Mouse (Mus musculus): ENCODE results near the gene Tnpo3. TPM values are rescaled to one million over a fixed set of nuclear protein-coding genes. Genes with fewer than 3 reads are reported as not detected.

Tnpo3 gene
- total and polyA plus RNA-seq, 3 experiments: 60.5 to 140 (median 76.0) TPM

- Histone ChIP-seq H3K4me3 (replicated peaks in 1 of 3; ENCODE audit: low read depth in 2 of 3, low read length in 2 of 3, poor library complexity in 1 of 3) (no peak overlapping the region), H3K9ac (ENCODE audit: insufficient read depth, low read depth) (no peak overlapping the region), H3K4me1 (ENCODE audit: control insufficient read depth in 1 of 2, insufficient read depth in 2 of 2) (peaks cover 2 to 28% of the 10 kb centered on the region in 2 experiments), H3K9me3 (replicated peaks; ENCODE audit: low read length) (peaks cover 6% of the 10 kb centered on the region), H3K79me2 (replicated peaks; ENCODE audit: control insufficient read depth, extremely low read depth, insufficient read depth, poor library complexity, severe bottlenecking) (no peaks in the 10 kb centered on the region), H3K27me3 (replicated peaks) (no peaks in the 10 kb centered on the region), H3K27ac (ENCODE audit: insufficient read depth, low read depth) (no peak overlapping the region), H3K4me2 (ENCODE audit: insufficient read depth, low read depth, poor library complexity, severe bottlenecking) (no peak overlapping the region), H3K36me3 (replicated peaks in 1 of 2; ENCODE audit: control insufficient read depth in 1 of 2, insufficient read depth in 1 of 2, low read length in 1 of 2) (no peaks in the 10 kb centered on the region)
- DNase-seq (ENCODE audit: extremely low read depth): no peak
- dilution Hi-C loops (cut with MboI; ENCODE audit: extremely low pct_ligation_motif_present, extremely low pct_unique_long_range_greater_than_20kb, low sequenced_read_pairs) (no loop called here), in situ Hi-C loops (cut with MboI; ENCODE audit: low pct_ligation_motif_present, low pct_unique_long_range_greater_than_20kb, low sequenced_read_pairs) (loop anchor here (25.0 kb wide), 1 partner anchor 252 kb away; the partner anchor contains the start of genes Ccdc136 and Opn1sw)
- TF ChIP-seq PAX5 (IDR thresholded peaks at IDR 0.05; ENCODE audit: low read length) (no peak), MAZ (IDR thresholded peaks at IDR 0.05; ENCODE audit: low read depth, low read length) (no peak), RCOR1 (conservative IDR thresholded peaks at IDR 0.05; ENCODE audit: low read depth, low read length) (no peak), TCF12 (IDR thresholded peaks at IDR 0.05; ENCODE audit: low read depth, low read length) (no peak), MXI1 (IDR thresholded peaks at IDR 0.05; ENCODE audit: low read depth, low read length) (no peak), GABPA (IDR thresholded peaks at IDR 0.05; ENCODE audit: insufficient replicate concordance, low read depth, low read length) (no peak), ZMIZ1 (IDR thresholded peaks at IDR 0.05; ENCODE audit: low read depth, low read length) (no peak), MAFK (IDR thresholded peaks at IDR 0.05; ENCODE audit: insufficient replicate concordance, low read length) (no peak)
Observed at GRCm38 (mm10) chr6:29638844-29639460, 29.3 kb upstream of the Tnpo3 start.

DNA sequence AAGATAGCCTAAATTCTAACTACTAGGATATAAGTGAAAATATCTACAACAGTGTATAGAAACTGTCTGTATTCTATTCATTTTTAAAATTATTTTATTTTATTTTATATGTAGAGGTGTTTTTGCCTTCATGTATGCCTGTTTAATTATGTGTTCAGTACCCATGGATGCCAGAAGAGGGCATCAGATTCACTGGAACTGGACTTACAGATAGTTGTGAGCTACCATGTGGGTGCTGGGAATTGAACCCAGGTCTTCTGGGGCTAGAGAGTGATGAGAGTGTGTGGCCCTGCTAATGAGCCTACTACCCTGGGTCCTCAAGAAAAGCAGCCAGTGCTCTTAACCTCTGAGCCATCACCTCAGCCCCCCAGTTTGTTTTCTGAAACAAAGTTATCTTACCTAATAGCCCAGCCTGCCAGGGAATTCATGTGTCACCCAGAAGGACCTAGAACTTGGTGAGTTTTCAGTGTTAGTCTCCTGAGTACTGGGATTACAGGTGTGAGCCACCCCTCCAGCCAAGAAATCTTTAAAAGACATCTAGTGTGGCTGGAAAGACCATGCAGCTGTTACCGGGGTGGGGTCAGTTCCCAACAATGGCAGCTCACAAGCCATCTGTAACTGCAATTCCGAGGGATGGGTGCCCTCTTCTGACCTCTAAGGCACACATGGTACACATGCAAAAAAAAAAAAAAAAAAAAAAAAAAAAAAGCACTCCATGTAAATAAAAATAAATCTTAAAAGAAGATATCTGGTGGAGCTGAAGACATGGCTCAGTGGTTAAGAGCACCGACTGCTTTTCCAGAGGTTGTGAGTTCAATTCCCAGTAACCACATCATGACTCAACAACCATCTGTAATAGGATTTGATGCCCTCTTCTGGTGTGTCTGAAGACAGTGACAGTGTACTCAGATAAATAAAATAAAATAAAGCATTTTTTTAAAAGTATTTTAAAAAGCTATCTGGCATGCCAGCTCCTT is 28.0 kb upstream of the Tnpo3 start:
- dilution Hi-C loops (cut with MboI; ENCODE audit: extremely low pct_ligation_motif_present, extremely low pct_unique_long_range_greater_than_20kb, low sequenced_read_pairs): no loop called here
- Histone ChIP-seq H3K4me2 (ENCODE audit: insufficient read depth, low read depth, poor library complexity, severe bottlenecking) (no peak overlapping the region), H3K79me2 (replicated peaks; ENCODE audit: control insufficient read depth, extremely low read depth, insufficient read depth, poor library complexity, severe bottlenecking) (no peaks in the 10 kb centered on the region), H3K4me1 (ENCODE audit: control insufficient read depth in 1 of 2, insufficient read depth in 2 of 2) (peaks cover 3 to 41% of the 10 kb centered on the region in 2 experiments), H3K4me3 (replicated peaks in 1 of 3; ENCODE audit: low read depth in 2 of 3, low read length in 2 of 3, poor library complexity in 1 of 3) (no peak overlapping the region), H3K27ac (ENCODE audit: insufficient read depth, low read depth) (no peak overlapping the region), H3K9me3 (replicated peaks; ENCODE audit: low read length) (peaks cover 3% of the 10 kb centered on the region), H3K36me3 (replicated peaks in 1 of 2; ENCODE audit: control insufficient read depth in 1 of 2, insufficient read depth in 1 of 2, low read length in 1 of 2) (no peaks in the 10 kb centered on the region), H3K9ac (ENCODE audit: insufficient read depth, low read depth) (no peak overlapping the region), H3K27me3 (replicated peaks) (no peaks in the 10 kb centered on the region)
- in situ Hi-C loops (cut with MboI; ENCODE audit: low pct_ligation_motif_present, low pct_unique_long_range_greater_than_20kb, low sequenced_read_pairs): loop anchor here (25.0 kb wide), 1 partner anchor 250 kb away; the partner anchor contains the start of genes Ccdc136 and Opn1sw
- TF ChIP-seq ZNF384 (IDR thresholded peaks at IDR 0.05; ENCODE audit: low read depth, low read length) (0 out of 2 replicates have a peak, but pooled peaks have one; percentile 37), ZKSCAN1 (IDR thresholded peaks at IDR 0.05; ENCODE audit: borderline replicate concordance, low read depth, low read length) (no peak), HCFC1 (IDR thresholded peaks at IDR 0.05; ENCODE audit: low read depth, low read length) (no peak), SMC3 (IDR thresholded peaks at IDR 0.05; ENCODE audit: low read depth, low read length) (no peak), BHLHE40 (IDR thresholded peaks at IDR 0.05; ENCODE audit: low read depth, low read length) (no peak)
- no peak for DNase-seq (ENCODE audit: extremely low read depth)
